Mouse (Mus musculus): ENCODE measurements around the gene Arhgef10l. TPM values are rescaled to one million over a fixed set of nuclear protein-coding genes. Genes with fewer than 3 reads are reported as not detected.

Gene Arhgef10l
- polyA plus RNA-seq, 1 experiment from 2014 or later: 18.4 TPM

DNA sequence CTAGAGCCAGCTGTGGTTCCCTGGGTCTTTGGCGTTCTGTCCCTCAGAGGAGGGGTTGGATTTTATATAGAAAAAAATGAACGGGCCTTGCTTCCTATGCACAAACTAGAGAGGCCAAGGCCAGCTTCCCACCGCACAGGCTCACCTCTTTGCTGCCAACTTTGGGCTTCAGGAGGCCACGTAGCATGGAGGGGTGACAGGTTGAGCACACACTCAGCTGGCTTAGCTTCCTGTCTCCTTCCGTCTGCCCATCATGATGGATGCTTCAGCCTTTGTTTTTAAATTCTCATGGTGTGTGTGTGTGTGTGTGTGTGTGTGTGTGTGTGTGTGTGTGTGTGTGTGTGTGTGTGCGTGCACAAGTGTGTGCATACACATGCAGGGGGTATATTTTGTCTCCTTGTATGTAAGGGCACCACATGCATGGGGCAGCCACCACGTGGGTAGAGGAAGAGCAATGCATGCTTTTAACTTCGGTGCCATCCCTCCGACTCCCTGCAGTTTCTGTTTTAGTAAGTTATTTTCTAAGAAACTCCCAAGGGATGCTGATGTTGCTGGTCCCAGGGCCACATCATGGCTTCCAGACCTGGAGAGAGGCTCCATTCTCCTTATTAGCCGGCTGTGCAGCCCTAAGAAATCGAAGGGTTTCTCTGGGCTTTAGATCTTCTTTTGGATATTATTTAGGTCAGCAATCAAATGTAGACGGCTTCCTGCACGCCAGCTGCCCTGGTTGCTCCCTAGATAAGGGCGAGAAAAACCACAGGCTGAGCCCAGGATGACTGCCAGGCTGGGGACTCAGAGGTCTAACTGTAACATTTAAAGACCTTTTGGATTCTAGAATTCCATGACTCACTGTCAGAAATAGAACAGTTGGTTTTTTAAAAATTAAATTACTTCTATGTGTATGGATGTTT is 30.1 kb upstream of the Arhgef10l start:
- Histone ChIP-seq H3K9ac (ENCODE audit: low read length) (no peak overlapping the region), H3K27ac (ENCODE audit: low read length) (no peak overlapping the region), H3K27me3 (ENCODE audit: control insufficient read depth, insufficient read depth, low read length) (no peaks in the 10 kb centered on the region; the same call in 1 of the 2 replicates), H3K36me3 (ENCODE audit: control insufficient read depth, insufficient read depth, low read length) (no peaks in the 10 kb centered on the region), H3K4me2 (ENCODE audit: low read depth, low read length) (no peak overlapping the region), H3K9me3 (replicated peaks; ENCODE audit: control insufficient read depth, low read length) (no peaks in the 10 kb centered on the region), H3K4me3 (replicated peaks; ENCODE audit: low read length) (no peak overlapping the region), H3K4me1 (ENCODE audit: control insufficient read depth, insufficient read depth, low read length) (peaks cover 8% of the 10 kb centered on the region)
- 67% methylated on average over 14 of the region's 14 CpGs for WGBS
- no peak for ATAC-seq (ENCODE audit: insufficient read depth, low FRiP score)

DNA sequence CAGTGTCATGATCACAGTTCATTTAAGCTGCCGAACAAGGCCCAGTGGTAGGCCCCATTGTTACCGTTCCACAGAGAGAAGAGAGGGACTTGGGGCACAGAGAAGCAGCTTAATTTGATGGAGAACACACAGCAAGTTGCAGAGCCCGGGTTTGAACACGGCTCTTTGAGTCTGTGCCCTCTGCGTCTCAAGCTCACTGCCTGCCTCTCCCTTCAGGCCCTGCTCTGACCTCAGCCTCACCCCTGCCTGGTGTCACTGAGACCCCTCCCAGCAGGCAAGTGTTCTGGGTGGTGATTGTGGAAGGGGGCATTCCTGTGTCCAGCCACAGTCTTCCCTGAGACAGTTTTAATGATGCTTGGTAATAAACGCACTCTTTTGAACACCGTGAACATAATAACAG is 29.3 kb upstream of the Arhgef10l start:
- H3K4me2 ChIP-seq (ENCODE audit: low read depth, low read length): no peak overlapping the region
- H3K4me1 ChIP-seq (ENCODE audit: control insufficient read depth, insufficient read depth, low read length): peaks cover 4% of the 10 kb centered on the region; the same call in 1 of the 2 replicates
- WGBS: 77% methylated on average over 7 of the region's 7 CpGs
- H3K27me3 ChIP-seq (ENCODE audit: control insufficient read depth, insufficient read depth, low read length): no peaks in the 10 kb centered on the region; the same call in 1 of the 2 replicates
- H3K36me3 ChIP-seq (ENCODE audit: control insufficient read depth, insufficient read depth, low read length): no peaks in the 10 kb centered on the region
- H3K9me3 ChIP-seq (replicated peaks; ENCODE audit: control insufficient read depth, low read length): no peaks in the 10 kb centered on the region
- ATAC-seq (ENCODE audit: insufficient read depth, low FRiP score): no peak
- no peak overlapping the region for H3K9ac ChIP-seq (ENCODE audit: low read length)
- no peak overlapping the region for H3K27ac ChIP-seq (ENCODE audit: low read length)
- H3K4me3 ChIP-seq (replicated peaks; ENCODE audit: low read length): no peak overlapping the region

DNA sequence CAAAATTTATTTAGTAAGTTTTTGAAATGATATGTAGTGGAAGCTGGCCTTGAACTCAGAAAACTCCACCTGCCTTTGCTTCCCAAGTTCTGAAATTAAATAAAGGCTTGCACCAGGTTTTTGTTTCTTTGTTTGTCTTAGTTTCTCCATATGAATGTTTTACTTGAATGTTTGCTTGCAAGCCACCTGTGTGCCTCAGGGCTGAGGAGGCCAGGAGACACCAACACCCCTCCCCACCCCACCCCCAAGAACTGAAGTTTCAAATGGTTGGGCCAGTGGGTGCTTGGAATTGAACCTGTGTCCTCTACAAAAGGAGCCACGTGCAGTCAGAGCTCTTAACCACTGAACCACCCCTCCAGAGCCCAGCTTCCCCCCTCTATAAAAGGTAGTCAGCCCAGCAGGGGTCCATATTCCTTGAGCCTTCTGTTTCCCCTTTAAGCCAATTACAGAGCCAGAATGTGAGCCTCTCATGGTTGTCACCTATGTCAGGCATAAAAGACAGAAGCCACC is 28.8 kb upstream of the Arhgef10l start:
- 0 out of 2 replicates have a peak, but pooled peaks cover 6% of the 10 kb centered on the region for H3K4me1 ChIP-seq (ENCODE audit: control insufficient read depth, insufficient read depth, low read length)
- no peak for ATAC-seq (ENCODE audit: insufficient read depth, low FRiP score)

DNA sequence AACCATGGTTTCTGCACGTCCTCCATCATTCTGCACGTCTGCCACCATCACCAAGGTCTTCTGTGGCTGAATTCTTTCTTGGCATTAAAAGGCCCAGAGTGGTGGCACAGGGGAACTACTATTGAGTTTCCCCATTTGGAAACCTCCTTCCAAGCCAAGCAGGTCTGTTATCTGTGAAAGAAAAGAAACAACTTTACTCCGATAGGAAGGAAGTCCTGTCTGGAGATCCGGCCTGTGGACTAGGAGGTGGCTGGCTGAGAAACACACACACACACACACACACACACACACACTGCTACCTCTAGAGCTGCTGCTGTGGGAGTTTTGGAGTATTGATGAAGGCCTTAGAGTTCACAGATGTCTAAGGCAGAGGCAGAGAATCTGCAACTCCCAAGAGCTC is 27.7 kb upstream of the Arhgef10l start:
- Histone ChIP-seq H3K4me3 (replicated peaks; ENCODE audit: low read length) (no peak overlapping the region), H3K9me3 (replicated peaks; ENCODE audit: control insufficient read depth, low read length) (no peaks in the 10 kb centered on the region), H3K27me3 (ENCODE audit: control insufficient read depth, insufficient read depth, low read length) (no peaks in the 10 kb centered on the region), H3K27ac (ENCODE audit: low read length) (no peak overlapping the region), H3K4me1 (ENCODE audit: control insufficient read depth, insufficient read depth, low read length) (0 out of 2 replicates have a peak, but pooled peaks cover 6% of the 10 kb centered on the region), H3K4me2 (ENCODE audit: low read depth, low read length) (no peak overlapping the region), H3K9ac (ENCODE audit: low read length) (no peak overlapping the region), H3K36me3 (ENCODE audit: control insufficient read depth, insufficient read depth, low read length) (no peaks in the 10 kb centered on the region)
- ATAC-seq (ENCODE audit: insufficient read depth, low FRiP score): no peak
- 74% methylated on average over 4 of the region's 4 CpGs for WGBS

More for the DNA sequence above, 28.8 kb upstream of the Arhgef10l start:
- no peaks in the 10 kb centered on the region for H3K36me3 ChIP-seq (ENCODE audit: control insufficient read depth, insufficient read depth, low read length)
- no peak overlapping the region for H3K4me3 ChIP-seq (replicated peaks; ENCODE audit: low read length)
- 36% methylated on average over 1 of the region's 1 CpGs for WGBS
- no peak overlapping the region for H3K27ac ChIP-seq (ENCODE audit: low read length)
- no peaks in the 10 kb centered on the region; the same call in 1 of the 2 replicates for H3K27me3 ChIP-seq (ENCODE audit: control insufficient read depth, insufficient read depth, low read length)
- H3K9ac ChIP-seq (ENCODE audit: low read length): no peak overlapping the region
- H3K9me3 ChIP-seq (replicated peaks; ENCODE audit: control insufficient read depth, low read length): no peaks in the 10 kb centered on the region
- H3K4me2 ChIP-seq (ENCODE audit: low read depth, low read length): no peak overlapping the region

DNA sequence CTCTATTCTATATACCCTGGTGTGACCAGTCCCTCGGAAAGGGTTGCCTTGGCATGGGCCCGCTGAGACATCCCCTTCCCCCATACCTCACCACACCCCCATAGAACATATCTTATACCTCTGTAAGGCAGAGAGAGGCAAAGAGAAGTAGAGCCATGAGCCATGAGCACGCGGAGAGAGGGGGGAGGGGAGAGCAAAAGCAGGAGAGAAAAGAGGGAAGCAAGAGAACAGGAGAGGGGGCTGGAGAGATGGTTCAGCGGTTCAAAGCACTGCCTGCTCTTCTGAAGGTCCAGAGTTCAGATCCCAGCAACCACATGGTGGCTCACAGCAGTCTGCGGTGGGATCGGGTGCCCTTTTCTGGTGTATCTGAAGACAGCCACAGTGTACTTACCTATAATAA is 25.7 kb upstream of the Arhgef10l start:
- ATAC-seq (ENCODE audit: insufficient read depth, low FRiP score): no peak
- Histone ChIP-seq H3K4me3 (replicated peaks; ENCODE audit: low read length) (no peak overlapping the region), H3K4me1 (ENCODE audit: control insufficient read depth, insufficient read depth, low read length) (0 out of 2 replicates have a peak, but pooled peaks cover 6% of the 10 kb centered on the region), H3K36me3 (ENCODE audit: control insufficient read depth, insufficient read depth, low read length) (no peaks in the 10 kb centered on the region), H3K4me2 (ENCODE audit: low read depth, low read length) (no peak overlapping the region), H3K9ac (ENCODE audit: low read length) (no peak overlapping the region), H3K27me3 (ENCODE audit: control insufficient read depth, insufficient read depth, low read length) (no peaks in the 10 kb centered on the region), H3K9me3 (replicated peaks; ENCODE audit: control insufficient read depth, low read length) (no peaks in the 10 kb centered on the region), H3K27ac (ENCODE audit: low read length) (no peak overlapping the region)
- 74% methylated on average over 7 of the region's 7 CpGs for WGBS

DNA sequence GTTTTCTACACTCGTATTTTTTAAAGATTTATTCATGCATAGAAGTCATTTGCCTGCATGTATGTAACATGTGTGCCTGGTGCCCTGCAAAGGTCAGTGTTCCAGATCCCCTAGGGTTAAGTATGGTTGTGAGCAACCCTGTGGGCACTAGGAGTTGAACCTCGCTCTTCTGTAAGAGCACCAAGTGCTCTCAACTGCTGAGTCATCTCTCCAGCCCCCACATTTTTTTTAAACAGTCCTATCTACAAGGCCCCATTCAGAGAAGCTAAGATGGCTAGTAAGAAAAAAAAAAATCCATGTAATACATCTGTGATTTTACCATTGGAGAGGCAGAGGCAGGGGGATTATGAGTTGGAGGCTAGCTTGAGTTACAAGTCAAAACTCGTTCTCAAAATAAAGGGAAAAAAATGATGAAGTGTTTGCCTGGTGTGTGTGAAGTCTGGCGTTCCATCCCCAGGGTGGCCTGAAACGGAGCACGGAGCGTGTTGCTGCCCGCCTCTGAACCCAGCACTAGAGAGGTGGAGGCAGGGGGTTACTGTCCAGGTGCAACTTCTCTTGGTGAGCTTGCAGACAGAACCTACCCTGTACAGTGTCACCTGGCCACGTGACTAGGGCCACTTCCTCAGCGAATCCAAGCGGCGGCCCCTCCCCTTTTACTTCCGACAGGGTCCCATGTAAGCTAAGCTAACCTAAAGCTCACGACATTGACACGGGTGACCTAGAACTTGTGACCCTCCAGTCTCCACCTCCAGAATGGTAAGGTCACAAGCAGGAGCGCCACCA is 24.3 kb upstream of the Arhgef10l start:
- no peaks in the 10 kb centered on the region for H3K36me3 ChIP-seq (ENCODE audit: control insufficient read depth, insufficient read depth, low read length)
- no peaks in the 10 kb centered on the region for H3K27me3 ChIP-seq (ENCODE audit: control insufficient read depth, insufficient read depth, low read length)
- WGBS: 51% methylated on average over 16 of the region's 16 CpGs
- peak overlapping the region; percentile 10; the same call in 1 of the 2 replicates for H3K4me2 ChIP-seq (ENCODE audit: low read depth, low read length)
- H3K9ac ChIP-seq (ENCODE audit: low read length): 0 out of 2 replicates have a peak overlapping the region, but pooled peaks have one; percentile 11
- H3K4me1 ChIP-seq (ENCODE audit: control insufficient read depth, insufficient read depth, low read length): peaks cover 8% of the 10 kb centered on the region
- no peaks in the 10 kb centered on the region for H3K9me3 ChIP-seq (replicated peaks; ENCODE audit: control insufficient read depth, low read length)
- no peak overlapping the region for H3K4me3 ChIP-seq (replicated peaks; ENCODE audit: low read length)
- H3K27ac ChIP-seq (ENCODE audit: low read length): peak overlapping the region; percentile 64
- ATAC-seq (ENCODE audit: insufficient read depth, low FRiP score): peak; percentile 37; the same call in 1 of the 2 replicates

DNA sequence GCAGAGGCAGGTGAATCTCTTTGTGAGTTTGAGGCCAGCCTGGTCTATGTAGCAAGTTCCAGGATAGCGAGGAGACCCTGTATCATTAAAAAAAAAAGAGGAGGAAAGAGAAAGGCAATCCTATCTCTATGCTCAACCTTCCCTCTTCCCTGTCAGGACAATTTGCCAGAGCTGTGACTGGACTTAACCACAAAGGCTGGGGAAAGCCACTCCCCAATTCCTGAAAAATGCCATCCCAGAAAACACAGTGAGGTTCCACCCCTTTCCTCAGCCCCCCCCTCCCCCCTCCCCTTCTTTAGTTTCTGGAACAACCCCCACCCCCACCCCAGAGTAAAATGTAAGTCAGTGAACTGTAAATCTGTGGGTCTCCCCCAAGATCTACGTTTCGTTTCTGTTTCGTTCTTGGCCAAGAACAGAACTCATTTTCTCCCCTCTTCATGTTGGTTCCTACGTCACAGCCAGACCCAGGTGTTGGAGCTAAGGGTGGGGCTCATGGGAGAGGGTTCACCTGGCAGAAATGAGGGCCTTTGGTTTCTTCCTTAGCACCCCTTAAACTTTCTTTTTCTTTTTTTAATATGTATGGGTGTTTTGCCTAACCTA is 23.1 kb upstream of the Arhgef10l start:
- Histone ChIP-seq H3K36me3 (ENCODE audit: control insufficient read depth, insufficient read depth, low read length) (no peaks in the 10 kb centered on the region), H3K27ac (ENCODE audit: low read length) (0 out of 2 replicates have a peak overlapping the region, but pooled peaks have one; percentile 2), H3K27me3 (ENCODE audit: control insufficient read depth, insufficient read depth, low read length) (no peaks in the 10 kb centered on the region), H3K9me3 (replicated peaks; ENCODE audit: control insufficient read depth, low read length) (no peaks in the 10 kb centered on the region), H3K4me1 (ENCODE audit: control insufficient read depth, insufficient read depth, low read length) (peaks cover 19% of the 10 kb centered on the region), H3K4me2 (ENCODE audit: low read depth, low read length) (no peak overlapping the region), H3K4me3 (replicated peaks; ENCODE audit: low read length) (no peak overlapping the region), H3K9ac (ENCODE audit: low read length) (no peak overlapping the region)
- 78% methylated on average over 5 of the region's 5 CpGs for WGBS
- ATAC-seq (ENCODE audit: insufficient read depth, low FRiP score): no peak

DNA sequence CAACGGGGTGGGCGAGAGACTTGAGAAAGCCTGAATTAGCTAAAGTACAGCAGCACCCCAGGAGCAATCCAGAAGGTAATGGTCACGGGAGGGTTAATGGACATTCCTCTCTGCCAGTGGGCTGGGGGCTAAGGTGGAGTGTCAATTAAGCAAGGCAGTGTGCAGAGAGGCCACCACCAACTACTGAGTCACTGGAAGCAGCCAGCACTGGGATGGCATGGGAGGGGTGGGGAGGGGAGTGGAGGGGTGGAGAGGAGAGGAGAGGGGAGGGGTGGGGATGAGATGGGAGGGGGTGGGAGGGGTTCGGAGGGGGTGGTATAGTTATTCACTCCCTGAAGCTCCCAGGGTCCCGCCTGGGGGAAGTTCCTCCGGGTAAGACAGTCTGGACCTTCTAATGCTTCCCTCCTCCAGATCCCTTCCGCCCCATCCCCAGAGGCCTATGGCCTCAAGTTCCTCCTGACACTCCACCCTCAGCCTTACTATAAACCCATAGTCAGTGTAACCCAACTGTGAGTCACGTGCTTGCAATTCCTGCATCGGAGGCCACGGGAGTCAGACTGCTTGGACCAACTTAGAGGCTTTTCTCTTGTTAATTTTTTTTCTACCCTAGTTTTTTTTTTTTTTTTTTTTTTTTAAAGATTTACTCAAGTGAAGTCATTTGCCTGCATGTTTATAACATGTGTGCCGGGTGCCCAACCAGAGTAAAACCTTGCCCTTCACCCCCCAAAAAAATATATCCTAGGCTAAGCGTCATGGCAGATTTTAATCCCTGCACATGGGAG is 22.4 kb upstream of the Arhgef10l start:
- Histone ChIP-seq H3K9ac (ENCODE audit: low read length) (no peak overlapping the region; the same call in 1 of the 2 replicates), H3K27me3 (ENCODE audit: control insufficient read depth, insufficient read depth, low read length) (no peaks in the 10 kb centered on the region), H3K9me3 (replicated peaks; ENCODE audit: control insufficient read depth, low read length) (no peaks in the 10 kb centered on the region), H3K4me1 (ENCODE audit: control insufficient read depth, insufficient read depth, low read length) (peaks cover 24% of the 10 kb centered on the region), H3K36me3 (ENCODE audit: control insufficient read depth, insufficient read depth, low read length) (no peaks in the 10 kb centered on the region), H3K4me2 (ENCODE audit: low read depth, low read length) (no peak overlapping the region), H3K27ac (ENCODE audit: low read length) (no peak overlapping the region), H3K4me3 (replicated peaks; ENCODE audit: low read length) (no peak overlapping the region)
- WGBS: 47% methylated on average over 12 of the region's 12 CpGs
- no peak for ATAC-seq (ENCODE audit: insufficient read depth, low FRiP score)

All from stomach, embryonic 16.5 days (tissue).